Mouse (Mus musculus): ENCODE measurements around the gene Ppp2ca. TPM values are rescaled to one million over a fixed set of nuclear protein-coding genes. Genes with fewer than 3 reads are reported as not detected.

The Ppp2ca gene
- 63.8 and 66.5 TPM in 2 replicates for polyA plus RNA-seq (2015; fragmentation: Nextera tagmentation; extraction: Ambion mirVana)

DNA sequence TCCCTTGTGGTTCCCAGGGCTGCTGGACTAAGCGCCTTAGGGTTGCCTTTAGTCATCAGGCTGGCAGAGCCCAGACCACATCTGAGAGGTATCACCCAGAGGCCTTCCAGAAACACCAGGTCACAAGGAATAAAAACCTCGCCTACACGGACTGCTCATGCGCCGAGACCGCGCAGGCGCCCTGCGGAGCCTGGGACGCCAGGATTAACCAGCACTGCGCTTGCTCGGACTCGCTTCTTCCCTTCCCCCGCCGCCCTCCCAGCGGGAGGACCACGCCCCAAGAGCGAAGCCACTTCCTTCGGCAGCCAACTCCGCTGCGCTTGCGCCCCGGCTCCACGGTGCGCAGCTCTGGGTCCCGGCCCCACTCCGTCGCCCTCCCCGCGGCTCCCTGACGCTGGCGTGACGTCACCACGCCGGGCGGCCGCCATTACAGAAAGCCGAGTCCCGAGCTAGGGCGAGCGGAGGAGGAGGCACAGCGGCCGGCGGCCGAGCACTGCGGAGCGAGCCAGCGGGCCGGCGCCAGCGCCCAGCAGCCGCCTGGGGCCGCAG is at the start of gene Ppp2ca:
Ppp2ca (plus strand) TSS at position 284 of the 549 bp plus-strand sequence.
- TF ChIP-seq EP300 (optimal IDR thresholded peaks at IDR 0.05) = no peak
- TF ChIP-seq CTCF (IDR thresholded peaks at IDR 0.05; ENCODE audit: low read depth) = no peak
- Histone ChIP-seq H3K27me3 (ENCODE audit: control insufficient read depth, insufficient read depth, low read length) (no peaks in the 10 kb centered on the region), H3K4me1 (replicated peaks; ENCODE audit: control insufficient read depth, insufficient read depth) (peaks cover 7% of the 10 kb centered on the region; the same call in 1 of the 2 replicates), H3K9me3 (ENCODE audit: control insufficient read depth, low read length) (no peaks in the 10 kb centered on the region), H3K27ac (replicated peaks) (peak within 1 kb of the TSS; percentile 100), H3K9ac (ENCODE audit: low read length) (peak within 1 kb of the TSS; percentile 100), H3K4me3 (ENCODE audit: low read depth, low read length) (peak within 1 kb of the TSS; percentile 99), H3K4me2 (replicated peaks; ENCODE audit: low read depth) (peak within 1 kb of the TSS; percentile 63), H3K36me3 (ENCODE audit: control insufficient read depth, insufficient read depth, low read length) (no peaks in the 10 kb centered on the region)
- WGBS = under 1% methylated on average over 47 of the region's 53 CpGs
- ATAC-seq (ENCODE audit: low FRiP score, low TSS enrichment) (peak; percentile 95), DNase-seq (ENCODE audit: low spot score) (peak; percentile 99)

DNA sequence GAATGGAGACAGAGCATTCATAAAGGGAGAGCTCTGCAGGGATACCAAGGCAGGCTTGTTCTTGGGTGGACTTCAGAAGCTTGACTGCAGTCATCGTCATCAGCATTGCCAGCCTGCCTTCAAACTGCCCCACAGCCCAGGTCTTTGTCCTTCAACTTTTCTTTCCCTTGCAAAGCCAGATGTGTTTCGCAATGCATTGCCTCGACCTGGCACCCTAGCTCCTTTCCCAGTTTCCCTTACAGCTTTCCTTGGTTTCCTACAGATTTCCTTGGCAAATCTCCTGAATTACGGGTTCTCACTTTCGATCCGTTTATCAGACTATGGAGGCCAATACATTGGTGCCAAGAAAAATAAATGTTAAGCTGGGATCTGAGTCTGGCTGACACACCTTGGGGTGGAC is 45.1 kb upstream of the Ppp2ca start:
- Histone ChIP-seq H3K4me2 (replicated peaks; ENCODE audit: low read depth) (no peak overlapping the region), H3K9me3 (ENCODE audit: control insufficient read depth, low read length) (no peaks in the 10 kb centered on the region), H3K36me3 (ENCODE audit: control insufficient read depth, insufficient read depth, low read length) (no peaks in the 10 kb centered on the region), H3K4me3 (ENCODE audit: low read depth, low read length) (no peak overlapping the region), H3K27ac (replicated peaks) (no peak overlapping the region), H3K4me1 (replicated peaks; ENCODE audit: control insufficient read depth, insufficient read depth) (no peaks in the 10 kb centered on the region), H3K9ac (ENCODE audit: low read length) (no peak overlapping the region), H3K27me3 (ENCODE audit: control insufficient read depth, insufficient read depth, low read length) (no peaks in the 10 kb centered on the region)
- DNase-seq (ENCODE audit: low spot score) = no peak
- TF ChIP-seq EP300 (optimal IDR thresholded peaks at IDR 0.05) (no peak), CTCF (IDR thresholded peaks at IDR 0.05; ENCODE audit: low read depth) (no peak)
- WGBS = 70% methylated on average over 6 of the region's 6 CpGs
- no peak for ATAC-seq (ENCODE audit: low FRiP score, low TSS enrichment)

DNA sequence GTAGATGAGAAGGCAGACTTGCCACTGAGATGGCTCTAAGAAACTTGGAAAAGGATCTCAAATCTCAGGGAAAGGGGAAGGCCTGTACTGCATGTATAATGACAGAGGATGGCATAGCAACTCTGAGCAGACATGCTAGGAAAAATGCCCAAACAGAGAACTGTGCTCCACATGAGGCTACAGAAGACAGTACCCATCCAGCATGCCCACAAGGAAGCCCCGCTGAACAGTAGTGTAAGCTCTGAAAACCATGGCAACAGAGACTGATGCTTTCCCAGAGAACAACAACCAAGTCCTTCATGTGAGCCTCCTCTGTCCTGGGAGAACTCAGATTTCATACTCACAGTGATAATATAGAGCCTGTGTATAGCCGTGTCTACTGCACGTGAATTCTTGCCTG is 43.8 kb upstream of the Ppp2ca start:
- 94% methylated on average over 3 of the region's 3 CpGs for WGBS
- ATAC-seq (ENCODE audit: low FRiP score, low TSS enrichment) = no peak
- Histone ChIP-seq H3K9me3 (ENCODE audit: control insufficient read depth, low read length) (no peaks in the 10 kb centered on the region), H3K27ac (replicated peaks) (no peak overlapping the region), H3K4me2 (replicated peaks; ENCODE audit: low read depth) (no peak overlapping the region), H3K4me3 (ENCODE audit: low read depth, low read length) (no peak overlapping the region), H3K9ac (ENCODE audit: low read length) (no peak overlapping the region), H3K27me3 (ENCODE audit: control insufficient read depth, insufficient read depth, low read length) (no peaks in the 10 kb centered on the region), H3K36me3 (ENCODE audit: control insufficient read depth, insufficient read depth, low read length) (no peaks in the 10 kb centered on the region), H3K4me1 (replicated peaks; ENCODE audit: control insufficient read depth, insufficient read depth) (no peaks in the 10 kb centered on the region)
- no peak for TF ChIP-seq EP300 (optimal IDR thresholded peaks at IDR 0.05)
- no peak for DNase-seq (ENCODE audit: low spot score)

DNA sequence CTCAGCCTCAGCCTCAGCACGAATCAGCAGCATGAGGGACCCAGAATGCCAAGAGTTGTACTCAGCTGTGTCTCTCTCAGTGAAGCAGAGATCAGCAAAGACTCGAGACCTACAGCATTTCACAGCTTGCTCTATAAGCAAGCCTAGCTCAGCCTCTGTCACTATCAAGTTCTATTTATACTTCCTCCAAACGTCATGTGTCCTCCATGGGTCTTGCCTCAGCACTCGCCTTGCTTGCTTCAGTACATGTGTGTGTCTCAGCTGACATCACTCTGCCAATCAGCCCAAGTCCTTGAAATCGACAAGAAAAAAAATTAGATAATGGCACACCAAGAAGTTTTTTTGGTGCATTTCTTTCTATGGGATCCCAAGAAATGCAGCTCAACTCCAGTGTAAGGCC is 42.3 kb upstream of the Ppp2ca start:
- no peak for DNase-seq (ENCODE audit: low spot score)

DNA sequence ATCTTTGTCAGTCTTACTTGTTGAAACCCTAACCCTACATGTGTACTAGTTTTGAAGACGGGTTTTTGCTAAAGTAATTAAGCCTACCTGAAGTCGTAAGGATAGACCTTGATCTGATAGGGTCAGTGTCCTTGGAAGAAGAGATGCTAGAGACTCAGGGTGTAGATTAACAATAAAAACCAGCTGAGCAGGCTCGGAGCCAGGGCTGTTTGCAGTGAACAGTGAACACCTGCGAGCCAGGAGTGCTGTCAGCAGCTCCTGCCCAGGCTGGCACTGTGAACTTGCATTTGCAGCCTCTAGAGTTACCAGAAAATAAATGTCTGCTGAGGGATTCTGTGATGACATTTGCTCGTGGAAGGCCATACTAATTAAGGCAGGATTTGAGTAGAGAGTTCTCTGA is 39.5 kb upstream of the Ppp2ca start:
- H3K4me2 ChIP-seq (replicated peaks; ENCODE audit: low read depth) = no peak overlapping the region
- no peaks in the 10 kb centered on the region for H3K36me3 ChIP-seq (ENCODE audit: control insufficient read depth, insufficient read depth, low read length)
- ATAC-seq (ENCODE audit: low FRiP score, low TSS enrichment) (no peak), DNase-seq (ENCODE audit: low spot score) (no peak)
- H3K4me3 ChIP-seq (ENCODE audit: low read depth, low read length) = no peak overlapping the region
- H3K27ac ChIP-seq (replicated peaks) = no peak overlapping the region
- H3K9me3 ChIP-seq (ENCODE audit: control insufficient read depth, low read length) = no peaks in the 10 kb centered on the region
- no peaks in the 10 kb centered on the region for H3K27me3 ChIP-seq (ENCODE audit: control insufficient read depth, insufficient read depth, low read length)
- 41% methylated on average over 5 of the region's 5 CpGs for WGBS
- no peak for TF ChIP-seq CTCF (IDR thresholded peaks at IDR 0.05; ENCODE audit: low read depth)
- TF ChIP-seq EP300 (optimal IDR thresholded peaks at IDR 0.05) = no peak
- H3K4me1 ChIP-seq (replicated peaks; ENCODE audit: control insufficient read depth, insufficient read depth) = no peaks in the 10 kb centered on the region
- no peak overlapping the region for H3K9ac ChIP-seq (ENCODE audit: low read length)

More for the DNA sequence above, 42.3 kb upstream of the Ppp2ca start:
- no peaks in the 10 kb centered on the region for H3K4me1 ChIP-seq (replicated peaks; ENCODE audit: control insufficient read depth, insufficient read depth)
- ATAC-seq (ENCODE audit: low FRiP score, low TSS enrichment) = no peak
- H3K4me3 ChIP-seq (ENCODE audit: low read depth, low read length) = no peak overlapping the region
- H3K9ac ChIP-seq (ENCODE audit: low read length) = no peak overlapping the region
- no peaks in the 10 kb centered on the region for H3K36me3 ChIP-seq (ENCODE audit: control insufficient read depth, insufficient read depth, low read length)
- H3K4me2 ChIP-seq (replicated peaks; ENCODE audit: low read depth) = no peak overlapping the region
- H3K27ac ChIP-seq (replicated peaks) = no peak overlapping the region
- no peaks in the 10 kb centered on the region for H3K27me3 ChIP-seq (ENCODE audit: control insufficient read depth, insufficient read depth, low read length)
- no peaks in the 10 kb centered on the region for H3K9me3 ChIP-seq (ENCODE audit: control insufficient read depth, low read length)
- WGBS = 78% methylated on average over 5 of the region's 5 CpGs
- no peak for TF ChIP-seq CTCF (IDR thresholded peaks at IDR 0.05; ENCODE audit: low read depth)
- no peak for TF ChIP-seq EP300 (optimal IDR thresholded peaks at IDR 0.05)

DNA sequence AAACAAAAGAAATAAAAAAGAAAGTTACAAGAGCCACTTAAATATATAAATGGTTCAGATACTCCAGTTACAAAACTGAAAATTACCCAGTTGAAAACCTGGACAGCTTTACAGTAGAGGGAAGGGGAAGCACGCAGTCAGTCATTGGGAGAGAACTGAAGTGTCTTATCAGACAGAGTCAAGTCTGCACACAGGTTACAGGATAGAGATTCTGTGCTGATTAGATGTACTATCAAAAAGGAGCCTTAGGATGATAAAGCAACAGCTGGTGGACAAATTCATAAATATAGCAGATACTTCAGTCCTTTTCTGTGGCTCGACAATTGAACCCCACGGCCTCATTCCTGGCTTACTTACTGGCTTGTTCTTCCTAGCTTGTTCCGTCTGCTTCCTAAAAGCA is 38.2 kb upstream of the Ppp2ca start:
- Histone ChIP-seq H3K4me2 (replicated peaks; ENCODE audit: low read depth) (no peak overlapping the region), H3K4me3 (ENCODE audit: low read depth, low read length) (no peak overlapping the region), H3K9me3 (ENCODE audit: control insufficient read depth, low read length) (no peaks in the 10 kb centered on the region), H3K27me3 (ENCODE audit: control insufficient read depth, insufficient read depth, low read length) (no peaks in the 10 kb centered on the region), H3K27ac (replicated peaks) (no peak overlapping the region), H3K4me1 (replicated peaks; ENCODE audit: control insufficient read depth, insufficient read depth) (no peaks in the 10 kb centered on the region), H3K9ac (ENCODE audit: low read length) (no peak overlapping the region), H3K36me3 (ENCODE audit: control insufficient read depth, insufficient read depth, low read length) (no peaks in the 10 kb centered on the region)
- ATAC-seq (ENCODE audit: low FRiP score, low TSS enrichment) (no peak), DNase-seq (ENCODE audit: low spot score) (no peak)
- 89% methylated on average over 4 of the region's 4 CpGs for WGBS
- TF ChIP-seq EP300 (optimal IDR thresholded peaks at IDR 0.05) (no peak), CTCF (IDR thresholded peaks at IDR 0.05; ENCODE audit: low read depth) (no peak)

Data from stomach, postnatal 0 days (tissue).